Mouse (Mus musculus) E14TG2a.4 (cell line): ENCODE results near the gene Zscan18.

Experiments used
- CTCF ChIP-seq: conservative IDR thresholded peaks from 2 replicates; pipeline ENCODE4 v1.5.1; 2014; ENCODE audit warnings: low read length
- NANOG ChIP-seq: IDR thresholded peaks from 2 replicates; pipeline ENCODE4 v1.6.1; 2014; ENCODE audit warnings: borderline replicate concordance, low read length, mixed read lengths
- POU5F1 ChIP-seq: IDR thresholded peaks from 2 replicates; pipeline ENCODE4 v1.6.1; 2014; ENCODE audit warnings: low read length, borderline replicate concordance

- TF ChIP-seq CTCF (no peak), NANOG (no peak), POU5F1 (no peak)
Measured at GRCm38 (mm10) chr7:12799554-12799953, 3.9 kb downstream of the Zscan18 start.
